Mouse (Mus musculus): ENCODE measurements around the gene Dck.

DNA sequence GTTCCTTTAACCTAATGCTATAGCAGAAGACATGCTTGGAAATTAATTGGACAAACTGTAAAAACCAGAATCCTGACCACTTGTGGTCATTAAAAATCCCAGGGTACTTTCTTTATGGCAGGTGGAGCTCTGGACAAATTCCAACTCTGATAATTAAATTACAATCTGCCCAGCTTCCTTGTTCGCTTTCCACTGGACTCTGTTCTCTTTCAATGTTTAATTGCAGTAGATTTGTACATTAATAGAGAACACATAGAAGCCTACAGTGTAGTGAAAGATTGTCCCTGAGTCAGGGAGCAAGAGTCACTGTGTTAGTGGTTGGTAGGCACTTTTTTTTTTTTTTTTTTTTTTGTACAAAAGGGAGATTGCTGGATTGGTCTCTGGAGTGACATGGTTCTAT is 56.7 kb downstream of the Dck start:
- no peak for TF ChIP-seq CTCF (IDR thresholded peaks at IDR 0.05; ENCODE audit: borderline replicate concordance, extremely low read depth, insufficient read depth, insufficient read length)
- TF ChIP-seq POLR2A (IDR thresholded peaks at IDR 0.05; ENCODE audit: borderline replicate concordance, extremely low read depth, insufficient read depth, insufficient read length, poor library complexity, severe bottlenecking) = no peak

Measured in brain, embryonic 14.5 days (tissue).